Mouse (Mus musculus) thymus, adult 18-20 months (tissue): Measurements from ENCODE around the gene Hmga1b.
"Not testable (repeated sequence)": the region's sequence is repeated elsewhere in the genome, so short reads cannot be mapped to it uniquely, and the experiment has no call there.

Experiments used
- DNase-seq, 2 experiments: peaks; one replicate each; pipeline ENCODE4 v3.0.0; 2022; ENCODE audit warnings: mixed read lengths in 2 of 2

Gene Hmga1b

GRCm38 (mm10) chr11:120788460-120788859 is 25.9 kb downstream of the Hmga1b start:
- DNase-seq, result not testable (repeated sequence)

GRCm38 (mm10) chr11:120789355-120789754 is 26.8 kb downstream of the Hmga1b start:
- DNase-seq, result no peak

GRCm38 (mm10) chr11:120789810-120790209 is 27.2 kb downstream of the Hmga1b start:
- no peak for DNase-seq

- no peak for DNase-seq
Observed at GRCm38 (mm10) chr11:120792652-120793051, 30.1 kb downstream of the Hmga1b start.

- DNase-seq, result peak; percentile 89 to 90
Observed at GRCm38 (mm10) chr11:120795756-120796613, 33.4 kb downstream of the Hmga1b start, which contains the start of gene Dus1l. Gene Dus1l, minus strand, starts transcription at chr11:120796403.

GRCm38 (mm10) chr11:120796614-120796946 is 34.0 kb downstream of the Hmga1b start:
- DNase-seq, result no peak

- DNase-seq, result no peak
Observed at GRCm38 (mm10) chr11:120798244-120798643, 35.6 kb downstream of the Hmga1b start.

- no peak for DNase-seq
Observed at GRCm38 (mm10) chr11:120799316-120799890, 36.8 kb downstream of the Hmga1b start.

- peak; percentile 46 to 52 for DNase-seq
Observed at GRCm38 (mm10) chr11:120800061-120800904, 37.7 kb downstream of the Hmga1b start.

- no peak for DNase-seq
Observed at GRCm38 (mm10) chr11:120804274-120804673, 41.7 kb downstream of the Hmga1b start.

- DNase-seq, result no peak
Observed at GRCm38 (mm10) chr11:120804769-120805168, 42.2 kb downstream of the Hmga1b start.

GRCm38 (mm10) chr11:120805375-120806298 is 43.0 kb downstream of the Hmga1b start:
- no peak for DNase-seq

- no peak for DNase-seq
Observed at GRCm38 (mm10) chr11:120808010-120808409, 45.4 kb downstream of the Hmga1b start.

GRCm38 (mm10) chr11:120812068-120812467 is 49.5 kb downstream of the Hmga1b start:
- DNase-seq, result no peak
